ENCODE assay signal across 20 mouse cellular contexts in the genomic region with DNA sequence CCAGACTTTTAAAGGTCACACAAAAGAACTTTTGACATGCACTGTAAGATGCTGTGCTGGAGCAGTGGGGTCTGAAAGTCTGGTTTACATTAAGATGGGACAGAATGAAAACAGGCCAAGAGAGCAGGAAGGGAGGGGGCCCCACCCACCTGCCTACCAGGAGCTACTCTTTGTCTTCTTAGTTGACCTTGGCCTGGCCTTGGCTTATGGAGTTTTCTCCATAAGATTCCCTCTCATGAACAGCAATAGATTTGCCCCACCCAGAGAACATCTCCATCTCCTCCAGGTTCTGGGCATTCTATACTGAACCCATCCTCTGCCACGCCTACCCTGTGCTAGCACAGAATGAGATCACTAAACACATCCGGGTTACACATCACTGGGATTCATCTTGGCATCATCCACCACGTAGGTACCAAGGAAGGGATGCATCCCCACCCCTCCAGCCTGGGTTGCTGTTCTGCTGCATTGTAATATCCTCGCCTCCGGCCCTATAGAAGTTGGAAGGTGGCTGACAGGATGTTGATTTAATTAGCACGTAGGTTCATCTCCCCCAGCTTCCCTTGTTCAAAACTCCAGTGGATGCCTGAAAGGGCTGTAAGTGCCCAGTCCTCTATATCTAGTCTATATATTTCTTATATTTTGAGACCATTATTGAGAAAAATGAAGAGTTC.
"Had no signal": no experiment of that assay in that cellular context is flagged by ENCODE, and none has a peak within 500 bp of the region (broad histone marks: within the 10 kb centered on the region; RNA-seq: fewer than 3 reads in every experiment).

No protein-coding gene starts in this region.

- H3K4me3 ChIP-seq: kidney, embryonic 15.5 days; left cerebral cortex, adult 2 months; limb, embryonic 12.5 days; limb, embryonic 15.5 days; midbrain, embryonic 12.5 days; myocyte had no signal

- H3K9me3 ChIP-seq: kidney, embryonic 15.5 days; limb, embryonic 12.5 days; limb, embryonic 15.5 days had no signal

- H3K36me3 ChIP-seq: kidney, embryonic 15.5 days; limb, embryonic 12.5 days; limb, embryonic 15.5 days; midbrain, embryonic 12.5 days had no signal

- H3K4me2 ChIP-seq: kidney, embryonic 15.5 days; limb, embryonic 12.5 days; limb, embryonic 15.5 days; liver, embryonic 11.5 days; lung, embryonic 14.5 days; midbrain, embryonic 12.5 days had no signal

- ATAC-seq: liver, postnatal 0 days; midbrain, embryonic 16.5 days had no signal

- H3K27me3 ChIP-seq: kidney, embryonic 15.5 days; limb, embryonic 12.5 days; limb, embryonic 15.5 days; midbrain, embryonic 12.5 days had no signal

- DNase-seq: kidney, adult 8-10 months; kidney, postnatal 10 days; kidney, postnatal 36 days; layer of hippocampus, postnatal 36 days; left cerebral cortex, postnatal 4 days; liver, postnatal 0 days; lung, embryonic 14.5 days; lung, postnatal 10 days; lung, postnatal 36 days; thymus, adult 18-20 months; thymus, postnatal 14 days had no signal

- H3K9ac ChIP-seq: kidney, embryonic 15.5 days; limb, embryonic 12.5 days; limb, embryonic 15.5 days; liver, embryonic 14.5 days; liver, postnatal 0 days; lung, embryonic 14.5 days; midbrain, embryonic 12.5 days had no signal

- H3K27ac ChIP-seq: kidney, embryonic 15.5 days; left cerebral cortex, adult 2 months; limb, embryonic 12.5 days; limb, embryonic 15.5 days; liver, embryonic 14.5 days; midbrain, embryonic 12.5 days had no signal
